Mouse (Mus musculus) forebrain, embryonic 16.5 days (tissue): ENCODE data around the gene Fzr1. TPM values are rescaled to one million over a fixed set of nuclear protein-coding genes. Genes with fewer than 3 reads are reported as not detected.
A peak's percentile ranks its signal among the peaks of the same experiment; 100 is the strongest.

Source experiments
- ATAC-seq: fragments of 200-750 bp; cut with Nextera tagmentation; 2 replicates; pipeline ENCODE4 v1.8.0; 2017; ENCODE audit warnings: mild to moderate bottlenecking, moderate library complexity
- H3K27ac ChIP-seq: fragments of 300-500 bp; sonication (generic); 2 replicates; pipeline ENCODE4 v1.5.1; 2014; ENCODE audit warnings: low read length, control low read depth
- H3K27me3 ChIP-seq: fragments of 300-500 bp; sonication (generic); replicated peaks from 2 replicates; pipeline ENCODE4 v1.6.1; 2014; ENCODE audit warnings: low read length; ENCODE audit not compliant: control insufficient read depth, insufficient read depth
- H3K36me3 ChIP-seq: fragments of 300-500 bp; sonication (generic); 2 replicates; pipeline ENCODE4 v1.6.1; 2014; ENCODE audit not compliant: control insufficient read depth, insufficient read depth
- H3K4me1 ChIP-seq: fragments of 300-500 bp; sonication (generic); replicated peaks from 2 replicates; pipeline ENCODE4 v1.6.1; 2014; ENCODE audit warnings: low read length; ENCODE audit not compliant: control insufficient read depth, insufficient read depth
- H3K4me2 ChIP-seq: fragments of 300-500 bp; sonication (generic); 2 replicates; pipeline ENCODE4 v1.6.1; 2014; ENCODE audit warnings: mild to moderate bottlenecking, low read length, control low read depth
- H3K4me3 ChIP-seq: fragments of 300-500 bp; sonication (generic); replicated peaks from 2 replicates; pipeline ENCODE4 v1.5.1; 2014; ENCODE audit warnings: mild to moderate bottlenecking, low read length, control low read depth
- H3K9ac ChIP-seq: fragments of 300-500 bp; sonication (generic); replicated peaks from 2 replicates; pipeline ENCODE4 v1.6.1; 2014; ENCODE audit warnings: low read depth, low read length, control low read depth
- H3K9me3 ChIP-seq: fragments of 300-500 bp; sonication (generic); 2 replicates; pipeline ENCODE4 v1.6.1; 2016; ENCODE audit warnings: low read length; ENCODE audit not compliant: control insufficient read depth
- WGBS: fragments of 180-500 bp; shearing (Covaris S2); extraction: QIAGEN DNeasy Blood & Tissue Kit; methylation state at CpG from one replicate; pipeline ENCODE4 v1.1.7; 2014; 5-methylcytosine and 5-hydroxymethylcytosine counted together
- polyA plus RNA-seq: library from polyadenylated mRNA; unstranded; fragments of >200 nt; fragmentation: Nextera tagmentation; extraction: Ambion mirVana; gene quantifications from 2 replicates; pipeline ENCODE4 v1.2.1, GENCODE M21; 2015

The Fzr1 gene
- polyA plus RNA-seq, 1 experiment from 2014 or later: 133 TPM

GRCm38 (mm10) chr10:81403511-81403910 is 25.2 kb upstream of the Fzr1 start:
- peaks cover 7% of the 10 kb centered on the region; the same call in 1 of the 2 replicates for H3K36me3 ChIP-seq
- peaks cover 58% of the 10 kb centered on the region for H3K4me1 ChIP-seq

DNA sequence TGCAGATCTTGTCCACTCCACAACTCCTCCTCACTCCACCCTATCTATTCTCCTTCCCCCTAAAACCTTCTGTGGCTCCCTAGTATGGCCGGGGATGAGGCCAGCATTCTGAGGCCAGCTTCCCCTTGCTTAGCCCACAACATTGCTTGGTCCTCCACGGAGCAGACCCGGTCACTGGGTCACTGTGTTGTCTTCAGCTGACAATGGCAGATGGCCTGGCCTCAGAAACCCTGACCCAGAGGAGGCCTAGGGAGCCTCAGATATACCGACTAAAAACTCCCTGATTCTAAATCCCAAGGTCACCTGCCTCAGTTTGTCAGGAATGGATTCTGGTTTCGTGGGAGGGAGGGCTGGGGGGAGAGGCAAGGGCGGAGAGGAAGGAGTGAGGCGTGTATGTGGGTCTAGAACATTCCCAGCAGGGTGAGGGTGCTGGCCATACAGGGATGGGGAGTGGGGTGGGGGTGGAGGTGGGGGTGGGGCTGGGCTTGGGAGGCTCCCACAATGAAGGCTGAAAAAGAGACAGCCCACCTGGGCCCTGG is 24.0 kb upstream of the Fzr1 start:
- 18% methylated on average over 7 of the region's 7 CpGs for whole genome bisulfite sequencing
- Histone ChIP-seq H3K27me3 (no peaks in the 10 kb centered on the region), H3K36me3 (peaks cover 7% of the 10 kb centered on the region; the same call in 1 of the 2 replicates), H3K4me2 (no peak overlapping the region), H3K27ac (peak overlapping the region; percentile 82), H3K9ac (peak overlapping the region; percentile 33; the same call in 1 of the 2 replicates), H3K4me1 (peaks cover 46% of the 10 kb centered on the region), H3K4me3 (no peak overlapping the region), H3K9me3 (no peaks in the 10 kb centered on the region)
- ATAC-seq: peak; percentile 3; the same call in 1 of the 2 replicates

More at GRCm38 (mm10) chr10:81403511-81403910, 25.2 kb upstream of the Fzr1 start:
- 62% methylated on average over 10 of the region's 10 CpGs for WGBS
- no peak overlapping the region for H3K4me2 ChIP-seq
- no peak overlapping the region for H3K4me3 ChIP-seq
- no peak for ATAC-seq
- H3K9me3 ChIP-seq: no peaks in the 10 kb centered on the region
- no peak overlapping the region for H3K9ac ChIP-seq
- H3K27me3 ChIP-seq: no peaks in the 10 kb centered on the region
- no peak overlapping the region; the same call in 1 of the 2 replicates for H3K27ac ChIP-seq

GRCm38 (mm10) chr10:81401521-81402226 is 23.4 kb upstream of the Fzr1 start:
- no peaks in the 10 kb centered on the region for H3K9me3 ChIP-seq
- WGBS: 8% methylated on average over 18 of the region's 18 CpGs
- peaks cover 3% of the 10 kb centered on the region; the same call in 1 of the 2 replicates for H3K36me3 ChIP-seq
- H3K4me1 ChIP-seq: peaks cover 42% of the 10 kb centered on the region
- peak; percentile 68 for ATAC-seq
- peak overlapping the region; percentile 33 for H3K9ac ChIP-seq
- H3K27me3 ChIP-seq: no peaks in the 10 kb centered on the region
- no peak overlapping the region for H3K4me3 ChIP-seq
- no peak overlapping the region for H3K4me2 ChIP-seq
- H3K27ac ChIP-seq: peak overlapping the region; percentile 82

- WGBS: 35% methylated on average over 10 of the region's 10 CpGs
- H3K27me3 ChIP-seq: no peaks in the 10 kb centered on the region
- no peaks in the 10 kb centered on the region; the same call in 1 of the 2 replicates for H3K36me3 ChIP-seq
- no peaks in the 10 kb centered on the region for H3K9me3 ChIP-seq
- peaks cover 42% of the 10 kb centered on the region for H3K4me1 ChIP-seq
- peak overlapping the region; percentile 41 for H3K4me2 ChIP-seq
- H3K27ac ChIP-seq: peak overlapping the region; percentile 82
- H3K4me3 ChIP-seq: peak overlapping the region; percentile 29
- H3K9ac ChIP-seq: peak overlapping the region; percentile 24
- ATAC-seq: 0 out of 2 replicates have a peak, but pooled peaks have one; percentile 1
Observed at GRCm38 (mm10) chr10:81401205-81401520, 22.8 kb upstream of the Fzr1 start.

- WGBS: 41% methylated on average over 22 of the region's 22 CpGs
- H3K4me1 ChIP-seq: peaks cover 42% of the 10 kb centered on the region
- peak overlapping the region; percentile 82 for H3K27ac ChIP-seq
- no peaks in the 10 kb centered on the region; the same call in 1 of the 2 replicates for H3K36me3 ChIP-seq
- no peak for ATAC-seq
- H3K9ac ChIP-seq: peak overlapping the region; percentile 24
- no peaks in the 10 kb centered on the region for H3K27me3 ChIP-seq
- H3K4me3 ChIP-seq: peak overlapping the region; percentile 29
- H3K9me3 ChIP-seq: no peaks in the 10 kb centered on the region
- peak overlapping the region; percentile 41 for H3K4me2 ChIP-seq
Observed at GRCm38 (mm10) chr10:81400371-81401204, 22.3 kb upstream of the Fzr1 start.

DNA sequence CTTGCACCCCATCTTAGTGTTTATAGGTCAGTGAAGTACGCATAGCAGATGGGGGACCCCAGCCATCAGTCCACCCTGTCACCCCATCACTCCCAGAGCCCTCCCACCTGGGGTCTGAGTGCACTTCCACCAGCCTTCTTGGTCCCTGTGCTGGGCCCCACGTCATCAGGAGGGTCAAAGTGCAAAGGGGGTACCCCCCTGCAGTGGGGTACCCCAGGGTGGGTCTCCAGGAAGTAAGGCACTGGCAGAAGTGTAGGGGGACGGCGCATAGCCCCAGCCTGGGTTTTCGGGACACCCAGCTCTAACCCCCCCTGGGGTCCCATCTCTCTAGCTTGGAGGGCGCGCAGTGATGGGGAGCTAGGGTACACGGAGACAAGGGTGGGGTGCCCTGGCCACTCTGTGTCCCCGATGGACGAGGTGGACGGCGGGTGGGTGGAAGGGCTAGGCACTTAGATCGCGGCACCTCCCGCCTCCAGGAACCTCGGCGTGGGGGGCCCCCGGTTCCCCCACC is 21.5 kb upstream of the Fzr1 start:
- no peak for ATAC-seq
- Histone ChIP-seq H3K9ac (peak overlapping the region; percentile 24; the same call in 1 of the 2 replicates), H3K4me1 (peaks cover 42% of the 10 kb centered on the region), H3K4me3 (peak overlapping the region; percentile 29), H3K27me3 (no peaks in the 10 kb centered on the region), H3K9me3 (no peaks in the 10 kb centered on the region), H3K4me2 (peak overlapping the region; percentile 41), H3K27ac (no peak overlapping the region), H3K36me3 (no peaks in the 10 kb centered on the region)
- 78% methylated on average over 18 of the region's 18 CpGs for WGBS

DNA sequence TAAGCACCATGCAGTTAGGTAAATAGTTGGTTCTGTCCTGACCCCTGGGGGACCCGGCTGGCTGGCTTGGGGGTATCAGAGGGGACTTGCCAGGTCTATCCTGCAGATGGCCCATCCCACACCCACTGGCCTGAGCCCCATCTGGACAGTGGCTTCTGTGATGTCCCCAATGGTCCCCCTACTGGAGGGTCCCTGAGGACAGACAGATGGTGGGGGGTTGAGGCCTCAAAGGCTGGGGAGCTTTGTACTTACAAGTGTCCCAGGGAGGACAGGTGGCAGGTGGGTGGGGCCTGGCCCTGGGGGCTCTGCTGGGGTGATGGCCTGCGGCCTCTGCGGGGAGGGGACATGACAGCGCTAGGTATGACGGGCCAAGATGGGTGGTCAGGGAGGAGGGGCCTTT is 21.0 kb upstream of the Fzr1 start:
- 69% methylated on average over 5 of the region's 5 CpGs for WGBS
- Histone ChIP-seq H3K4me2 (no peak overlapping the region), H3K27me3 (no peaks in the 10 kb centered on the region), H3K4me3 (no peak overlapping the region), H3K36me3 (no peaks in the 10 kb centered on the region), H3K9me3 (no peaks in the 10 kb centered on the region), H3K4me1 (peaks cover 42% of the 10 kb centered on the region), H3K27ac (no peak overlapping the region), H3K9ac (no peak overlapping the region)
- ATAC-seq: no peak

GRCm38 (mm10) chr10:81396749-81397148 is 18.4 kb upstream of the Fzr1 start:
- Histone ChIP-seq H3K9ac (no peak overlapping the region), H3K4me1 (peaks cover 32% of the 10 kb centered on the region), H3K36me3 (no peaks in the 10 kb centered on the region), H3K27ac (no peak overlapping the region), H3K9me3 (no peaks in the 10 kb centered on the region), H3K4me2 (no peak overlapping the region), H3K4me3 (no peak overlapping the region), H3K27me3 (no peaks in the 10 kb centered on the region)
- ATAC-seq: no peak
- WGBS: 74% methylated on average over 5 of the region's 5 CpGs

- H3K27me3 ChIP-seq: no peaks in the 10 kb centered on the region
- H3K9ac ChIP-seq: no peak overlapping the region
- no peak overlapping the region for H3K27ac ChIP-seq
- no peak overlapping the region for H3K4me3 ChIP-seq
- ATAC-seq: no peak
- peaks cover 23% of the 10 kb centered on the region for H3K4me1 ChIP-seq
- WGBS: 83% methylated on average over 4 of the region's 4 CpGs
- H3K4me2 ChIP-seq: no peak overlapping the region
- no peaks in the 10 kb centered on the region for H3K36me3 ChIP-seq
- no peaks in the 10 kb centered on the region for H3K9me3 ChIP-seq
Observed at GRCm38 (mm10) chr10:81395865-81396264, 17.5 kb upstream of the Fzr1 start.
